Mouse (Mus musculus): ENCODE data around the gene Ago4.

GRCm38 (mm10) chr4:126567243-126567642 is 34.0 kb upstream of the Ago4 start:
- TF ChIP-seq EP300 (IDR thresholded peaks at IDR 0.05; ENCODE audit: low read depth), result no peak
- TF ChIP-seq CTCF (IDR thresholded peaks at IDR 0.05; ENCODE audit: low read depth), result no peak

Data from liver, postnatal 0 days (tissue).